Mouse (Mus musculus): ENCODE measurements around the gene Sult2b1.

DNA sequence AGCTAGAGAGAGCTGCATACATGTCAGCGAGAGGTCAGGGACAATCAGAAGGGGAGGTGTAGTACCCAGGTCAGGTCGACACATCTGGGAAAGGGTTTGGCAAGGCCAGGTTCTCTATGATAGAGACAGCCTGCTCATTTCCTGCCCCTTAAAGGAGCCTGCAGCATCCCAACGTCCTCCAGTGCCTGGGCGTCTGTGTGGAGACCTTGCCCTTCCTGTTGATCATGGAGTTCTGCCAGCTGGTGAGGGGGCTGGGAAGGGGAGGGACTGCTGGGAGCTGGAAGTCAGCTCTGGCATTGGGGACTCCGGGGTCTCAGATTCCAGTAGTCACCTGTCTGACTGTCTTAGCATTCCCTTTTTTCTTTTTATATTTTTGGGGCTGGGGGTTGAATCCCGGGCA is 6.3 kb upstream of the Sult2b1 start:
- TF ChIP-seq CTCF (IDR thresholded peaks at IDR 0.05; ENCODE audit: low read depth) (no peak), EP300 (IDR thresholded peaks at IDR 0.05; ENCODE audit: low read depth) (no peak)
